Mouse (Mus musculus) brain, embryonic 14.5 days (tissue): Measurements from ENCODE around the gene Galr2.

Source experiments
- CTCF ChIP-seq: fragments of 200-500 bp; IDR thresholded peaks from 2 replicates; pipeline ENCODE4 v1.5.1; 2012; ENCODE audit warnings: inconsistent platforms, mild to moderate bottlenecking, moderate library complexity, borderline replicate concordance; ENCODE audit not compliant: insufficient read depth, insufficient read length; ENCODE audit errors: extremely low read depth
- POLR2A ChIP-seq: fragments of 200-500 bp; IDR thresholded peaks from 2 replicates; pipeline ENCODE4 v1.6.1; 2012; ENCODE audit warnings: mild to moderate bottlenecking, inconsistent platforms, borderline replicate concordance; ENCODE audit not compliant: poor library complexity, insufficient read depth, insufficient read length, severe bottlenecking; ENCODE audit errors: extremely low read depth

DNA sequence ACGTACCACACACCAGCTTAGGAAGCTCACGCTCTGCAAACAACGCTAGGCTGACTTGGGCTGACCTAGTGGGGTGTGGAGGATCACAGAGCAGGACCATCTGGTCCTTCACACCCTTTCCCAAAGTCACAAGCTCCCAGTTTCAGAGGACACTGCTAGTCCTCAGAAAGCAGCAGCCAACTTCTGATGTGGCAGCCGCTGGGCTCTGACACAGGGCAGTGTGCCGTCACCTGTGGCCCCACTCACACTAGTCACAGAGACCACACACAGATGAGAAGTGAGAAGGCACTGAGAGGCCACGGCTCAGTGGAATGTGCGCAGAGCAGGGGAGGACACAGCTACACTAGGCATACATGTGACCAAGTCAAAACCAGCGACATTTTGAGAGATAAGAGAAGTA, 29.8 kb upstream of the Galr2 start:
- no peak for TF ChIP-seq POLR2A
- no peak for TF ChIP-seq CTCF
